Mouse (Mus musculus) C2C12 (cell line): ENCODE data around the gene Olfr1228. TPM values are rescaled to one million over a fixed set of nuclear protein-coding genes. Genes with fewer than 3 reads are reported as not detected.

ENCODE experiments used
- H3K27me3 ChIP-seq: one replicate; pipeline ENCODE4 v1.6.1; 2011; ENCODE audit not compliant: control insufficient read depth, insufficient read depth, insufficient read length
- H3K36me3 ChIP-seq: one replicate; pipeline ENCODE4 v1.6.1; 2011; ENCODE audit not compliant: control insufficient read depth, insufficient read depth
- H3K4me3 ChIP-seq: one replicate; pipeline ENCODE4 v1.5.1; 2011; ENCODE audit warnings: mild to moderate bottlenecking, control low read depth; ENCODE audit not compliant: poor library complexity, insufficient read depth, severe bottlenecking
- H3K79me2 ChIP-seq: one replicate; pipeline ENCODE4 v1.6.1; 2011; ENCODE audit not compliant: control insufficient read depth, insufficient read depth
- H3K79me3 ChIP-seq: one replicate; pipeline ENCODE4 v1.6.1; 2011; ENCODE audit warnings: low read depth, control low read depth
- H3ac ChIP-seq: one replicate; pipeline ENCODE3; 2011; ENCODE audit warnings: low read depth; ENCODE audit not compliant: control insufficient read depth, insufficient read length
- CEBPB ChIP-seq: IDR thresholded peaks from one replicate; pipeline ENCODE4 v1.6.1; 2011; ENCODE audit warnings: low read depth, mild to moderate bottlenecking, control low read depth, moderate library complexity
- CTCF ChIP-seq: IDR thresholded peaks from one replicate; pipeline ENCODE4 v1.5.1; 2011; ENCODE audit not compliant: control insufficient read depth, insufficient read depth, insufficient read length
- FOSL1 ChIP-seq: IDR thresholded peaks from one replicate; pipeline ENCODE4 v1.8.0; 2011; ENCODE audit warnings: mild to moderate bottlenecking, low read length; ENCODE audit not compliant: poor library complexity, insufficient read depth, severe bottlenecking
- MAX ChIP-seq: IDR thresholded peaks from one replicate; pipeline ENCODE4 v1.6.1; 2011; ENCODE audit warnings: mild to moderate bottlenecking, control low read depth
- MYOD1 ChIP-seq: IDR thresholded peaks from one replicate; pipeline ENCODE4 v1.6.1; 2011; ENCODE audit warnings: low read depth; ENCODE audit not compliant: control insufficient read depth, insufficient read length
- MYOG ChIP-seq: IDR thresholded peaks from one replicate; pipeline ENCODE4 v1.6.1; 2011; ENCODE audit not compliant: control insufficient read depth, insufficient read length; ENCODE audit errors: extremely low read depth
- USF1 ChIP-seq: IDR thresholded peaks from one replicate; pipeline ENCODE4 v1.6.1; 2011; ENCODE audit warnings: low read depth, mild to moderate bottlenecking, control low read depth, moderate library complexity
- long read RNA-seq, 2 experiments: library from polyadenylated mRNA; unstranded; transcript quantifications; one replicate each; pipeline ENCODE4 v2.0.0; 2019 to 2020
- polyA plus RNA-seq: library from polyadenylated mRNA; unstranded; fragments of >200 nt; fragmentation: generic; extraction: Trizol; gene quantifications from one replicate; pipeline ENCODE4 v1.2.1, GENCODE M21; 2012; ENCODE audit warnings: missing spikeins

The Olfr1228 gene
- polyA plus RNA-seq: not detected
- long read RNA-seq, experiment 1: 0 reads
- long read RNA-seq, experiment 2: 0 reads

DNA sequence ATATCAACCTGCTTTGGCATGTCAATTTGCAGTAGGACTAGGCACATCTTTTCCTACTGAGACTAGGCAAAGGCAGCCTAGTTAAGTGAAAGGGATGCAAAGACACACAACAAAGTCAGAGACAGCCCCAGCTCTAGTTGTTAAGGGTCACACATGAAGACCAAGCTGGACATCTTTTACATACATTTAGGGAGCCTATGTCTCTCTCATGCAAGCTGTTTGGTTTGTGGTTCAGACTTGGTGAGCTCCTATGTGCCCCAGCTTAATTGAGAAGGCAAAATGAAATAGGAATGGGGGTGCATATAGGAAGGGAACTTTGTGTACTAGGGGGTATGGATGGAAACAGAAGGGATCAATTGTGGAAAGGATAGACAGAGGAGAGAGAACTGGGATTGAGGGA, at the start of gene Olfr1228:
TSS of gene Olfr1228 (minus strand) at position 101 of the 400 bp plus-strand sequence.
- Histone ChIP-seq H3K27me3 (no peaks in the 10 kb centered on the region), H3K79me2 (no peaks in the 10 kb centered on the region), H3K36me3 (no peaks in the 10 kb centered on the region), H3K79me3 (no peaks in the 10 kb centered on the region), H3ac (no peak within 1 kb of the TSS), H3K4me3 (no peak within 1 kb of the TSS)
- no peak for TF ChIP-seq USF1
- TF ChIP-seq MAX: no peak
- TF ChIP-seq CEBPB: no peak
- TF ChIP-seq MYOD1: no peak
- no peak for TF ChIP-seq CTCF

DNA sequence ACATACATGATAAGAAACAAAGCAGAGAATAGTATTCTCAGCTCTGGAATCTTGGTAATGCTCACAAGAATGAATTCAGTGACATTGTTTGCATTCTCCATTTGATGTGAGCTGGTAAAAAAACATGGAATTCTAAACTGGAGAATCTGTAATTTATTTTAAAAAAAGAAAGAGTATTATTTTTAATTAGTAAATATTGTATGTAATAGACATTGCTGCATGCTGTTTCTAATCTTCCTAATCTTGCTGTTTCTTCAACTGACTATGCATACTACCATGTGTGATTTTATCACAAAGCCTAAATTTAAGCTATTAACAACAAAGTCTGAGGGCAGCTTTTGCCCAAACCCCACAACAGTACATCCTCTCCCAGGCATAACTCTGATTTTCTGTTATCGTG, 43.3 kb upstream of the Olfr1228 start, which contains the start of gene Olfr1230:
TSS of gene Olfr1230 (minus strand) at position 101 of the 400 bp plus-strand sequence.
- no peak for TF ChIP-seq CTCF
- no peak for TF ChIP-seq MYOG
- no peak for TF ChIP-seq FOSL1
- TF ChIP-seq MYOD1: no peak
- TF ChIP-seq USF1: no peak
- TF ChIP-seq CEBPB: no peak
- H3K79me2 ChIP-seq: no peaks in the 10 kb centered on the region
- no peak within 1 kb of the TSS for H3ac ChIP-seq
- no peak within 1 kb of the TSS for H3K4me3 ChIP-seq
- no peaks in the 10 kb centered on the region for H3K27me3 ChIP-seq
- no peaks in the 10 kb centered on the region for H3K36me3 ChIP-seq
- no peaks in the 10 kb centered on the region for H3K79me3 ChIP-seq

DNA sequence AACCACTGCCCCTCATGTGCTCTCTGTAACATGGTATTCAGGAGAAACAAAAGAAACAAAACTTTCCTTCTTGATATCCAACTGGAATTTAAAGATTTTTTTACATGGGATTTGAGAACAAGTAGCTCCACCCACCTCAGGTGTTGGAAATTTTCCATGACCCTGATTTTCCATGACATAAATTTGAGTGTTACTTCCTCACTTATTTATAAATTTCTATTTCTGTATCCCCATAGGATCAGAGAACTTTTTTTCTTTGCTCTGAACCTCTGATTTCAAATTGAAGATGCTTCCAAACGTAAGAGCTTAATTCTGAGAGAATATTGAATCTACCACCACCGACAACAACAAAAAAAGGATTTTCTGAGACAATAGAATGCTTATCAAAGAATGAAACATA, 34.1 kb upstream of the Olfr1228 start, which contains the start of gene Olfr1229:
TSS of gene Olfr1229 (minus strand) at position 101 of the 400 bp plus-strand sequence.
- Histone ChIP-seq H3K36me3 (no peaks in the 10 kb centered on the region), H3K4me3 (no peak within 1 kb of the TSS), H3K27me3 (no peaks in the 10 kb centered on the region), H3ac (no peak within 1 kb of the TSS), H3K79me2 (no peaks in the 10 kb centered on the region), H3K79me3 (no peaks in the 10 kb centered on the region)
- TF ChIP-seq CTCF: no peak
- no peak for TF ChIP-seq USF1
- TF ChIP-seq MAX: no peak
- no peak for TF ChIP-seq CEBPB
- TF ChIP-seq MYOD1: no peak

DNA sequence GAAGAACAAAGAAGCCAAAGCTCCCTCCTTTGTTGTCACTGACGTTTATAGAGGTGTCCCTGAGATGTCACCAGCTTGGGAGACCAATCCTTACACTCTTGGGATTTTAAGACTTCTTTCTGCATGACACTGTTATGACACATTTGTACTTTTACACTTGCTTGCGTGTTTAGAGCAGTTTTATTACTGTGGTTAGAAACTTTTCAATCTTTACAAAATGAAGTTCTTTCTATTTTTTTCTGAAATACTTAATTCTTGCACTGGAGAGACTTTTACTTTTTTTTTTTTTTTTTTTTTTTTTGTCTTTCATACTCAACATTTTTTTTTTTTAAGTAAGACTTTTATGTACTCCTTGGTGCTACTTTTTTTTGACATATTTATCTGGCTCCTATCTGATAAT, 53.9 kb downstream of the Olfr1228 start, which contains the start of gene Olfr1226:
TSS of gene Olfr1226 (minus strand) at position 101 of the 400 bp plus-strand sequence.
- Histone ChIP-seq H3K36me3 (no peaks in the 10 kb centered on the region), H3ac (no peak within 1 kb of the TSS), H3K79me3 (no peaks in the 10 kb centered on the region), H3K4me3 (no peak within 1 kb of the TSS), H3K79me2 (no peaks in the 10 kb centered on the region), H3K27me3 (no peaks in the 10 kb centered on the region)
- TF ChIP-seq CTCF (no peak), MYOG (no peak), MYOD1 (no peak), CEBPB (no peak), USF1 (no peak), MAX (no peak), FOSL1 (no peak)

Other genes with a start within 250 kb of the Olfr1228 start
- not detected for gene Olfr1215, start 247.1 kb downstream of the Olfr1228 start, polyA plus RNA-seq
- not detected for gene Olfr1216, start 235.7 kb downstream of the Olfr1228 start, polyA plus RNA-seq
- not detected for gene Olfr1217, start 222.0 kb downstream of the Olfr1228 start, polyA plus RNA-seq
- not detected for gene Olfr1218, start 192.9 kb downstream of the Olfr1228 start, polyA plus RNA-seq
- not detected for gene Olfr1219, start 170.5 kb downstream of the Olfr1228 start, polyA plus RNA-seq
- not detected for gene Olfr1220, start 147.2 kb downstream of the Olfr1228 start, polyA plus RNA-seq
- not detected for gene Olfr1221, start 136.8 kb downstream of the Olfr1228 start, polyA plus RNA-seq
- gene Olfr1222, start 121.0 kb downstream of the Olfr1228 start, polyA plus RNA-seq: not detected
- gene Olfr1223, start 102.5 kb downstream of the Olfr1228 start, polyA plus RNA-seq: not detected
- gene Olfr1224-ps1, start 90.0 kb downstream of the Olfr1228 start, polyA plus RNA-seq: not detected
- gene Olfr1225, start 79.4 kb downstream of the Olfr1228 start, polyA plus RNA-seq: not detected
- gene Olfr1226, start 54.0 kb downstream of the Olfr1228 start, polyA plus RNA-seq: not detected
- not detected for gene Olfr1229, start 34.0 kb upstream of the Olfr1228 start, polyA plus RNA-seq
- not detected for gene Olfr1230, start 43.2 kb upstream of the Olfr1228 start, polyA plus RNA-seq
- gene Olfr1231, start 53.0 kb upstream of the Olfr1228 start, polyA plus RNA-seq: not detected
- gene Olfr1232, start 75.6 kb upstream of the Olfr1228 start, polyA plus RNA-seq: not detected
- not detected for gene Olfr1233, start 88.3 kb upstream of the Olfr1228 start, polyA plus RNA-seq
- gene Olfr1234, start 110.8 kb upstream of the Olfr1228 start, polyA plus RNA-seq: not detected
- not detected for gene Olfr1238, start 155.6 kb upstream of the Olfr1228 start, polyA plus RNA-seq
- gene Olfr1239, start 166.3 kb upstream of the Olfr1228 start, polyA plus RNA-seq: not detected
- not detected for gene Olfr1240, start 188.9 kb upstream of the Olfr1228 start, polyA plus RNA-seq
- not detected for gene Olfr1241, start 233.1 kb upstream of the Olfr1228 start, polyA plus RNA-seq
- not detected for gene Olfr1242, start 244.3 kb upstream of the Olfr1228 start, polyA plus RNA-seq